Mouse (Mus musculus) stomach, embryonic 15.5 days (tissue): ENCODE data around the gene Olfr553. TPM values are rescaled to one million over a fixed set of nuclear protein-coding genes. Genes with fewer than 3 reads are reported as not detected.
"Not testable (repeated sequence)": the region's sequence is repeated elsewhere in the genome, so short reads cannot be mapped to it uniquely, and the experiment has no call there.

Experiments
- ATAC-seq: fragments of 200-750 bp; cut with Nextera tagmentation; 2 replicates; pipeline ENCODE4 v1.8.0; 2017; ENCODE audit warnings: low read depth, moderate number of reproducible peaks, moderate TSS enrichment; ENCODE audit not compliant: insufficient read depth, low FRiP score
- H3K27ac ChIP-seq: fragments of 300-500 bp; sonication (generic); 2 replicates; pipeline ENCODE4 v1.5.1; 2015; ENCODE audit warnings: mild to moderate bottlenecking, inconsistent platforms
- H3K27me3 ChIP-seq: fragments of 300-500 bp; sonication (generic); replicated peaks from 2 replicates; pipeline ENCODE4 v1.6.1; 2015; ENCODE audit warnings: inconsistent platforms
- H3K36me3 ChIP-seq: fragments of 300-500 bp; sonication (generic); 2 replicates; pipeline ENCODE4 v1.6.1; 2015; ENCODE audit warnings: inconsistent platforms
- H3K4me1 ChIP-seq: fragments of 300-500 bp; sonication (generic); 2 replicates; pipeline ENCODE4 v1.6.1; 2015; ENCODE audit warnings: inconsistent platforms
- H3K4me2 ChIP-seq: fragments of 300-500 bp; sonication (generic); 2 replicates; pipeline ENCODE4 v1.6.1; 2015; ENCODE audit warnings: mild to moderate bottlenecking, inconsistent platforms
- H3K4me3 ChIP-seq: fragments of 300-500 bp; sonication (generic); replicated peaks from 2 replicates; pipeline ENCODE4 v1.5.1; 2015; ENCODE audit warnings: inconsistent platforms
- H3K9ac ChIP-seq: fragments of 300-500 bp; sonication (generic); 2 replicates; pipeline ENCODE4 v1.6.1; 2015; ENCODE audit warnings: inconsistent platforms
- H3K9me3 ChIP-seq: fragments of 300-500 bp; sonication (generic); 2 replicates; pipeline ENCODE4 v1.6.1; 2016; ENCODE audit warnings: inconsistent platforms
- WGBS: fragments of 180-500 bp; shearing (Covaris S2); methylation state at CpG from one replicate; pipeline ENCODE4 v1.1.7; 2015; 5-methylcytosine and 5-hydroxymethylcytosine counted together
- polyA plus RNA-seq: library from polyadenylated mRNA; unstranded; fragments of >200 nt; fragmentation: Nextera tagmentation; extraction: Ambion mirVana; gene quantifications from 2 replicates; pipeline ENCODE4 v1.2.1, GENCODE M21; 2015

The Olfr553 gene
- polyA plus RNA-seq: not detected in 2 replicates

- Histone ChIP-seq H3K9ac (no peak within 1 kb of the TSS; the same call in 1 of the 2 replicates), H3K4me2 (no peak within 1 kb of the TSS), H3K36me3 (no peaks in the 10 kb centered on the region), H3K4me1 (no peaks in the 10 kb centered on the region), H3K27ac (no peak within 1 kb of the TSS), H3K9me3 (no peaks in the 10 kb centered on the region), H3K27me3 (no peaks in the 10 kb centered on the region), H3K4me3 (no peak within 1 kb of the TSS)
- ATAC-seq: no peak
Measured at GRCm38 (mm10) chr7:102618118-102618517, at the start of gene Olfr553. Gene Olfr553 (minus strand): TSS chr7:102618218.

DNA sequence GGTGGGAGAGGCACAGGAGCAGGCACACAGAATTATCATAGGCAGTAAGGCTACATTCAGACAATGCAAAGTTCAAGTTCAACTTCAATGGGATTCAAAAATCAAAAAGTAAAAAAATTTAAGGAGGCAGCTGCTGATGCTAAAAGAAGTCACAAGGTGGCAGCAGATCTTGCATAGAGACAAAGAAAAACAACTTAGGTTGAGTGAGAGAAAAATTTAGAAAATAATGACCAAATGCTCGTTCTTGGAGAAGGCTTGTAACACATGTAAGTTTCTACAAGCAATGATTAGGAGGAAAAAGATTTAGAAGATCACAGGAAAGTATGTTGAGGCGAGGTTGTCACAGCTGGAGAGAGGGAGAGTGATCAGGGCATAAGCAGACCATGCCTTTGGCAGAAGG is 47.4 kb upstream of the Olfr553 start:
- Histone ChIP-seq H3K36me3 (no peaks in the 10 kb centered on the region), H3K4me1 (no peaks in the 10 kb centered on the region), H3K27ac (no peak overlapping the region), H3K9me3 (no peaks in the 10 kb centered on the region), H3K4me2 (no peak overlapping the region), H3K9ac (no peak overlapping the region), H3K4me3 (no peak overlapping the region), H3K27me3 (no peaks in the 10 kb centered on the region)
- ATAC-seq: no peak
- 26% methylated on average over 2 of the region's 2 CpGs for WGBS

- Histone ChIP-seq H3K27ac (no peak within 1 kb of the TSS), H3K27me3 (no peaks in the 10 kb centered on the region), H3K4me3 (no peak within 1 kb of the TSS), H3K9me3 (no peaks in the 10 kb centered on the region), H3K4me2 (no peak within 1 kb of the TSS), H3K36me3 (no peaks in the 10 kb centered on the region), H3K4me1 (no peaks in the 10 kb centered on the region), H3K9ac (no peak within 1 kb of the TSS)
- ATAC-seq: no peak
- 45% methylated on average over 3 of the region's 3 CpGs for WGBS
Measured at GRCm38 (mm10) chr7:102664599-102664998, 46.6 kb upstream of the Olfr553 start, which contains the start of gene Olfr556. Gene Olfr556 (plus strand): TSS chr7:102664899.

DNA sequence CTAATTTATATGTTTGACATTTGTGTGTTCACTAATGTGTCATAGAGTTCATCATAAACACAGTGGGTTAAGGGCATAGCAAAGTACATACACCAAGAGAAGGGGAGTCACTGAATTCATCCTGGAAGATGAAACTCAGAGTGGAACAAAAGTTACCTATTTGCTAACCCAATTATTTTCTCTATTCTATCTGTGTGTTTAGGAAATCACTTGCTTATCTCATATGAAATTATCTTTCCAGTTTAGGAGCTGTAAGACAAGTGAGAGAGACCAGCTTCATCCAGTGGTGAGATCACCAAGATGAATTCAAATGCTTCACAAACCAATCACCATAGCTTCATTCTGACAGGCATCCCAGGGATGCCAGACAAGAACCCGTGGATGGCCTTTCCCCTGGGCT is 40.5 kb upstream of the Olfr553 start, which contains the start of gene Olfr555:
Gene Olfr555 (plus strand): TSS at position 301 of the 400 bp plus-strand sequence.
- H3K36me3 ChIP-seq: no peaks in the 10 kb centered on the region
- H3K27me3 ChIP-seq: no peaks in the 10 kb centered on the region
- H3K4me3 ChIP-seq: no peak within 1 kb of the TSS
- H3K27ac ChIP-seq: no peak within 1 kb of the TSS
- no peaks in the 10 kb centered on the region for H3K4me1 ChIP-seq
- no peak within 1 kb of the TSS for H3K9ac ChIP-seq
- no peaks in the 10 kb centered on the region for H3K9me3 ChIP-seq
- H3K4me2 ChIP-seq: no peak within 1 kb of the TSS
- WGBS: 95% methylated on average over 1 of the region's 1 CpGs
- ATAC-seq: no peak

DNA sequence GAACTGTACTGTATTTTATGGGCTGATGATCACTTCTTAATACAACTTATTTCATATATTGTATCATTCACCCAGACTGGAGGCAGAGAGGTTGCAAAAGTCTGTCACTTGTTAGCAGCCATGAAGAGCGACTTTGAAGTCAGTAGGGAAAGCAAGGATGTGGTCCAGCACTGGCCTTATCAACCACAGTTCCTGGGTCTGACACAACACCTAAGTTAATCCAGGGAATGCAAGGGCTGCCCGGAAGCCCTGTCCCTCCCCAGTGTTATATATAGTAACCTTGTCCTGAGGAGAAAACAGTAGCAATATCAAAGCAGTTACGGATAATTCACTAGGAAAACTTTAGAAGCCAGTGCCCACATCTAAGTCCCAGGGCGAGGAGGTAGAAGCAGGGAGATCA is 26.9 kb upstream of the Olfr553 start:
- not testable (repeated sequence) for H3K4me2 ChIP-seq, H3K27ac ChIP-seq, ATAC-seq, H3K9ac ChIP-seq, H3K27me3 ChIP-seq, H3K36me3 ChIP-seq, H3K4me3 ChIP-seq, H3K9me3 ChIP-seq, H3K4me1 ChIP-seq
- WGBS: 81% methylated on average over 4 of the region's 4 CpGs

DNA sequence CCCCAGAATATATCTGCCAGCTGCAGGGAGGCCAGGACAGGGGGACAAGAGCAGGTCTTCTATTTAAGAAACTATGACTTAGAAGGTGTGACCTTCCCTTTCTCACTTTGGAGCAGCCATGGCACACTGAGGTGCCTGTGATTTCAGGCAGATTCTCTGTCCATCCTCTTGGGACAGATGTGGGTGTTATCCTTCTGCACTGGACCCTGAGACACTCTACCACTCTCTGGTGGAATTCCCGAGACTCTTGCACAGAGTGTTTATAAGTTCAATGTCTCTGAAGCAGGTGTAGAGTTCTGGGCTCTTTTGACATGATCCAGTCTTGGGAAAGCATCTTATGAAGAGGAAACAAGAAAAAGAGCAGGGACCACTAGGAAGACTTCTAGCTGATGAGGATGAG is 20.1 kb upstream of the Olfr553 start, which contains the start of gene Olfr554:
Gene Olfr554 (plus strand): TSS at position 301 of the 400 bp plus-strand sequence.
- Histone ChIP-seq H3K4me3 (no peak within 1 kb of the TSS), H3K4me1 (no peaks in the 10 kb centered on the region), H3K9me3 (no peaks in the 10 kb centered on the region), H3K9ac (no peak within 1 kb of the TSS), H3K27ac (no peak within 1 kb of the TSS), H3K36me3 (no peaks in the 10 kb centered on the region), H3K27me3 (no peaks in the 10 kb centered on the region), H3K4me2 (no peak within 1 kb of the TSS)
- 67% methylated on average over 1 of the region's 1 CpGs for WGBS
- no peak for ATAC-seq

GRCm38 (mm10) chr7:102636665-102637064 is 18.6 kb upstream of the Olfr553 start:
- Histone ChIP-seq H3K36me3 (no peaks in the 10 kb centered on the region), H3K4me1 (no peaks in the 10 kb centered on the region), H3K4me3 (no peak overlapping the region), H3K9ac (no peak overlapping the region), H3K27ac (no peak overlapping the region), H3K4me2 (no peak overlapping the region), H3K27me3 (no peaks in the 10 kb centered on the region), H3K9me3 (no peaks in the 10 kb centered on the region)
- no peak for ATAC-seq
- WGBS: 36% methylated on average over 3 of the region's 3 CpGs

GRCm38 (mm10) chr7:102620368-102620767 is 2.4 kb upstream of the Olfr553 start:
- not testable (repeated sequence) for H3K4me1 ChIP-seq, ATAC-seq, H3K27me3 ChIP-seq, H3K4me3 ChIP-seq, H3K36me3 ChIP-seq, H3K27ac ChIP-seq, H3K9ac ChIP-seq, H3K4me2 ChIP-seq, H3K9me3 ChIP-seq
- WGBS: 82% methylated on average over 19 of the region's 19 CpGs

DNA sequence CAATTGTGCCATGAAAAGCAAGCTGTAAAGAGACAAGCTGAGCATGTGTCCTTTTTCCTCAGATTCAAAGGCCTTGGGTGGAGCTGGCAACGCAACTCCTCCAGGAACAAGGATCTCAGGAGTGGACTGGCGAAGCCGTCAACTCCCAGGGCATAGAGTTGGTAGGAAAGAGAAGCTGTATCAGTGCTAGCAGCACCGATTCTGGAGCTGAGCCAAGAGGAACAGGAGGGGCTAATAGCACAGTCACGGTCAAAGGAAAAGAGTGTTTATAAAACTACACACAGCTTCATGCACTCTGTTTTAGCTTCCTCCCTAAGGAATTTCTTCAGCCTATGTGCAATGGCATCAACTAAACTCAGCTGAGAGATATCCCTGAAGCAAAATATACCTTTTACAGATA is 1.6 kb upstream of the Olfr553 start:
- H3K4me3 ChIP-seq: no peak overlapping the region
- H3K27me3 ChIP-seq: no peaks in the 10 kb centered on the region
- no peaks in the 10 kb centered on the region for H3K36me3 ChIP-seq
- no peak overlapping the region for H3K27ac ChIP-seq
- 44% methylated on average over 5 of the region's 5 CpGs for WGBS
- H3K4me1 ChIP-seq: no peaks in the 10 kb centered on the region
- ATAC-seq: no peak
- H3K9me3 ChIP-seq: no peaks in the 10 kb centered on the region
- no peak overlapping the region for H3K4me2 ChIP-seq
- H3K9ac ChIP-seq: no peak overlapping the region

GRCm38 (mm10) chr7:102597378-102598031 is 20.5 kb downstream of the Olfr553 start, which contains the start of gene Olfr552:
Gene Olfr552 (plus strand): TSS chr7:102597770.
- no peaks in the 10 kb centered on the region for H3K9me3 ChIP-seq
- H3K36me3 ChIP-seq: no peaks in the 10 kb centered on the region
- H3K27ac ChIP-seq: no peak within 1 kb of the TSS
- H3K27me3 ChIP-seq: no peaks in the 10 kb centered on the region
- WGBS: 63% methylated on average over 1 of the region's 1 CpGs
- no peak for ATAC-seq
- no peak within 1 kb of the TSS for H3K4me2 ChIP-seq
- H3K4me1 ChIP-seq: no peaks in the 10 kb centered on the region
- no peak within 1 kb of the TSS for H3K9ac ChIP-seq
- H3K4me3 ChIP-seq: no peak within 1 kb of the TSS

GRCm38 (mm10) chr7:102591786-102592185 is 26.2 kb downstream of the Olfr553 start, which contains the start of gene Olfr551:
Gene Olfr551 (minus strand): TSS chr7:102591886.
- H3K27ac ChIP-seq: no peak within 1 kb of the TSS
- ATAC-seq: no peak
- H3K4me3 ChIP-seq: no peak within 1 kb of the TSS
- 94% methylated on average over 3 of the region's 3 CpGs for WGBS
- H3K9ac ChIP-seq: no peak within 1 kb of the TSS
- H3K4me2 ChIP-seq: no peak within 1 kb of the TSS
- no peaks in the 10 kb centered on the region for H3K9me3 ChIP-seq
- H3K36me3 ChIP-seq: no peaks in the 10 kb centered on the region
- H3K4me1 ChIP-seq: no peaks in the 10 kb centered on the region
- H3K27me3 ChIP-seq: no peaks in the 10 kb centered on the region

DNA sequence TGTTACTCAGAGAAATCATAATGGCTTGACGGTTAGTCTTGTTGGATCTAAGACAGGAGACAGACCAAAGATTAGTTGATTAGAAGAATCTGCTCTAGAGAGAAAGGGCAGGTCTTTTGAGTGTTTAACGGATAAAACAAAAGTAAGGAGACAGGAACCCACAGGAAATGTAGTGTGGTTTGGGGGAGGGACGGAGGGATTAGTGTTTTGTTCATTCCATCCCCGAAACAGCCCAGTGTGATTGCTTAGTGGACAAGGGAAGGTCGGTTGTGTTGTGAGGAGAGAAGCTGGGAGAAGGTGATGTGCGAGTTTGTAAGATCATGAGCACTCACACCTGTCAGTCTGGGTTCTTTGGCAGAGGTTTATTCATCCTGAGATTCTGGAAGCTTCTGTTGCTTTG is 42.0 kb downstream of the Olfr553 start:
- Histone ChIP-seq H3K4me2 (no peak overlapping the region), H3K4me1 (no peaks in the 10 kb centered on the region), H3K9me3 (no peaks in the 10 kb centered on the region), H3K27ac (no peak overlapping the region), H3K9ac (no peak overlapping the region), H3K27me3 (no peaks in the 10 kb centered on the region), H3K4me3 (no peak overlapping the region), H3K36me3 (no peaks in the 10 kb centered on the region)
- whole genome bisulfite sequencing: 56% methylated on average over 6 of the region's 6 CpGs
- no peak for ATAC-seq
